Mouse (Mus musculus): ENCODE data around the gene Nr5a2.

Nr5a2 gene

GRCm38 (mm10) chr1:136960428-136961012 is at the start of gene Nr5a2:
Nr5a2 (minus strand) TSS chr1:136960448.
- no peak for DNase-seq

DNA sequence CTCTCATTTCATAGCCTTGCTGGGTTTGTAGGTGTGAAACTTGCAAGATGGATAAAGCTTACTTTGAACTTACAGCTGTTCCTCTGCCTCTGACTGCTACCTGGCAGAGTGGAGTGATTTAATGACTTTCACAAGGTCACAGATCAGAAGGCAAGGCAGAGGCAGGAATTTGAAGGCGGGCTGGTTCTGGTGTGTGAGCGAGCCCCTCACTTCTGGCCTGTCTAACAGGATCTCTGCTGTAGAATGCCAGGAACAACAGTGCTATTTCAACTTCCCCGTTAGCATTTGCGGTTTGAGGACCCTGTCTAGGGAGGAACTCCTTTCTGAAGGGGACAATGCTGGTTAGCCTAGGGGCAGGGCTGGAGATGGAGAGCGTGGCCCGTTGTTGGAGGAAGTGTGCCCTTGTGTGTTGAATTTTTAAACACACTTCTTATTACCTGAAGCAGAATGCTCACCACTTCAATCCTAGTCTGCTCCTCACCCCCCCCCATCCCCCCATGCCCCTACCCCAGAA is 48.5 kb upstream of the Nr5a2 start:
- DNase-seq: no peak

DNA sequence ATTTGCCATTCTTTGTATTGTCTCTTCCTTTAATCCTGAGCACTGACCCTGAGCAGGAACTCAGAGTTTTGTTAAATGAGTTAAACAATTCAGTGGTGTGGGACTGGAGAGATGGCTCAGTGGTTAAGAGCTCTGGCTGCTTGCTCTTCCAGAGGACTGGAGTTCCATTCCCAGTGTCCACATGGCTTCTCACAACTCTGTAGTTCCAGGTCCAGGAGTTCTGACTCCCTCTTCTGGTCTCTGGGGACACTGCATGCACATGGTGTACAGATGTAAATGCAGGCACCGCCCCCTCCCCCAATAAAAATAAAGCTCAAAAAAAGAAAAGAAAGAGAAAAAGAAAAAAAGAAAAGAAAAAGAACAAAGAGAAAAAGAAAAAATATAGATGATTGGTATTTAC is 43.6 kb upstream of the Nr5a2 start:
- no peak for DNase-seq

DNA sequence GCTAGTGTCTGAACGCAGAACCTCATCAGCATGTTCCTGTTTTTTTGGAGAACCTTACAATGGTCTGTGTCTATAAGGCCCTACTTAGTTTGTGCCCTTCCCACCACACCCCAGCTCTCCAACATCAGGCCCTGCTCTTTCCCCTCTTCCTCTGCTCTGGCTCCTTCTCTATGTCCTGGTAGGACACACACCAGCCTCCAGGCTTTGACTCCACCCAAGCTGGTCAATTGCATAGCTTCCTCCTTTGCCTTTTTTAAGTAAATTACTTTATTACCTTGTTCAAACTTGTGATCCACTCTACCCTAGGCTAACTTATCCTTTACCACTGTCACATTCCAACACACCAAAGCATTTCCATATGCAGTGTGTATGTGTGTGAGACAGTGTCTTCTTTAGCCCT is 42.9 kb upstream of the Nr5a2 start:
- DNase-seq: no peak

DNA sequence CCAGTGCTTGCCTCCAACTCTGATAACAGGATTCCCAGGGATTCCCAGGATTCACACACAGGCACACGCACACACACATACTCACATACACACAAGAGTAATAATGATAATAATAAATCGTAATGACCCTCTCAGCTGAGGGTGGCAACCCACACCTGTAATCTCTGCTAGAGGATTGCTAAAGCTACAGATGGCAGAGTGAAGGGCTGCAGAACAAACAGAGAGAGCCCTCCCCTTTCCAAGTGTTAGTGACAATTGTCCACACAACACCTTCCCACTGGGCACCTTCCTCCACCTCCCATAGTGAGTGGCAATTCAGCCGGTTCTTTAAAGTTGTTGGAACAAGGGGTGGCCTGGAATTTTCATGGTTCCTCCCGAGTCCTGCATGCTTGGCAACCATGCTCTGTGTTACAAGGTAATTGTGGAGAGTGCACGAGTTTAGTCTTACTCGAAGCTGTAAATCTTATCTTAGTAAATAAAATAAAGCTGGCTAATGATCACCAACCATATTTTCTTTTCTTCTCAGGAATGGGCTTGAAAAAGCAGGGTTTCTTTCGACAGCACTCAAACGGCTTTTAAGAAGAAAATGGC is 31.6 kb upstream of the Nr5a2 start:
- no peak for DNase-seq

DNA sequence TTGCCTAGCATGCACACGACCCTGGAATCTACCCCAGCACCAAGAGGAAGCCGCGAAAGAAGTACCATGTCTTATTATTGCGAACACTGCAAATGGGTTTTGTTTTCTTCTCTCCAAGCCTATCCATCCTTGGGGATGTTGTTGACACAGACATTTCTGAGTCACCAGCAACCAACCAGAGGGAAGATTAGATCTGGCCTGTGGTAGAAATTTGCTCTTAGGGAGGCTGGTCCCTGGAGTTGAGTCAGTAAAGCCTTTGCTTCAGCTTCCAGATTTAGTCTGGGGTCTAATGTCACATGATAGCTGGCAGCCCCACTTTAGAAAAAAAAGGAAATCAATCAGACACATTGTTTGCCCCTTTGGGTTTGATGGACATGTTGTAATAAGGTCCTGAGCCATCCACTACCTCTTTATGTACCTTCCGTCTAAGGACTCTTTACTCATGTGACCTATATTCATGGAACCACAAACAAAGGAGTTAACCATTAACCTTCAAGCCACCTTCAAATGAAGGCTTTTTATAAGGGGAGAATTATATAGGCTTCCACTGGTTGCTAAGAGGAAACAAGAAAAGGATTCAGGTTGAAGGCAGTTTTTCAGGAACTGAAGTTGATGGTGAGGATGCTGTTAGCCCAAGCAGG is 20.1 kb upstream of the Nr5a2 start:
- no peak for DNase-seq

DNA sequence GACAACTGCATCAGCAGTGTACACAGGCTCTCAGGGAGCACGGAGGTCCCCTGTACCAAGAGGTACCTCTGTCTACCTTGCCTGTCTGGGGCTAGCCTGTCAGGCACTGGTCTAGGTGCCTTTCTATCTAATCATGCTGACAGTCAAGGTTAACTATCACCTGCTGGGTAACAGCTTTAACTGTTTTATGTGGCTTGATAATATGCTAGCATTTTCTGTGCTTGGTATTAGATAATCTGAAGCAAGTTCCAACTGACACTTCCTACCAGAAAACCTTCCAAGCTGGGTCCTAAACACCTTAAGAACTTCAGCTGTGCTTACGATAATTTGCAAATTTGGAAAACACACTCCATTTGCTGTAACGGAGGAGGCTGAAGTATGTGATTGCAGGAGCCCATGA is 17.6 kb upstream of the Nr5a2 start:
- no peak for DNase-seq

DNA sequence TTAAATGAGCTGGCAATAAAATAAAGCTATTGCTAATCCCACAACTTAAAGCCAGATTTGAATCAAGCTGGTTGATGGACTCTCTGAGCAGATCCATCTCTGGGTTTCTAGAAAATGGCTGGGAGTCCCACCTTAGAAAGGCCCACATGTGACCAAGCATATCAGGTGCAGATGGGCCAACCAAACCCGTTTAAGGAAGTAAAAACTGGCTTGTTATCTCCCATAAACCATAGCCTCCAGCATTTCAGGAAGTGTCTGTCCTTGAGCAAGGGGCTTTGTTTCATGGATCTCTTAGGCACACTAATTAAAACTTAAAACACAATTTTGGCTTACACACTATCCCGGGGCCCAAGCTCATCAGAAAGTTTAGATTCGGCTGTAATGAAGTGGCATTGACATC is 13.8 kb upstream of the Nr5a2 start:
- no peak for DNase-seq

DNA sequence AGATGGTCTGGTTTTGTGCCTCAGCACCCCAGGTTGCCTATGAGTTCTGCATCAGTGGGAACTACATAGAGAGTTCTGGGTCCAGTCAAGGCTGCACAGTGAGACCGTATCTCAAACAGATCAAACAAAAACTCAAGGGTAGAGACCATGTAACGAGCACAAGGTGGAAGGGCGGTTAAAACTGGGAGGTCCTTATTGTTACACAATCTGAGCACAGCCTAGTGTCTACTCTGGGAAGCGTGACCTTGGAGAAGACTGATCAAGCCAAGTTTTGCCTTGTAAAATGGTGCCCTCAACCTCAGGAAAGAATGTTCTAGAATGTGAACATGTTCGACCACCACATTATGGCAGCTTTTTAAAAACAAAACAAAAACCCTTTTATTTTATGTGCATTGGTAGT is 12.8 kb upstream of the Nr5a2 start:
- DNase-seq: no peak

DNA sequence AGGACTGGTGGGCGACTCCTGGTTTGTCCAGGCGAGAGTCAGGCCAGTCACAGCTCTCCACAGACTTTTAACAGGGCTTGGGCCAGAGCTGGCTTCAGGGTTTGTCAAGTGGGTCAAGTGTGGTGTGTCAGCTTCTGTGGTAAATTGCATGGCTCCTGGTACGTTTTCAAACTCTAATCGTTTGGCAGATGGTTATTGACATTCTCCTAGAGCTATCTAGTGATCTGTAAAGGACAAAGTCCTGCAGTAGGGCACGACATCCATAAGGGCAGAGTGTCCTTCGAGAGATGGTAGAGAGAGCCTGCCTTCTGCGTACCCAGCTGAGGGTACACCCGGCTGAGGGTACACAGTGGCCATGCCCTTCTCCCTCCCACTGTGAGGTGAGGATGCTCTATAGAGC is 10.7 kb upstream of the Nr5a2 start:
- no peak for DNase-seq

- DNase-seq: no peak
Observed at GRCm38 (mm10) chr1:136966728-136967386, 6.6 kb upstream of the Nr5a2 start.

DNA sequence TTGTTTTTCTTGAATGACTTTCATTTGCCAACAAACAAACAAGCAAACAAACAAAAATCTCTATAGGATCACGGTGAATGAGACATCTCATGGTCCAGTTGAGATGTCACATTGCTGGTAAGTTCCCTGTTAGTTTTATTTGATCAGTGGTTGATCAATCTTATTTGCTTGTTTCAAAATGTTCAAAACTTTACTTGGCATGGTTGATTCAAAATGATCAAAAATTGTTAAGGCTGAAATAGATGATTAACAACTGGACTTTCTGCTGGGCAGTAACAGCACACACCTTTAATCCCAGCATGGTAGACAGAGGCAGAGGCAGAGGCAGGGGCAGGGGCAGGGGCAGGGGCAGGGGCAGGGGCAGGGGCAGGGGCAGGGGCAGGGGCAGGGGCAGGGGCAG is 757 bp downstream of the Nr5a2 start:
- DNase-seq: no peak

DNA sequence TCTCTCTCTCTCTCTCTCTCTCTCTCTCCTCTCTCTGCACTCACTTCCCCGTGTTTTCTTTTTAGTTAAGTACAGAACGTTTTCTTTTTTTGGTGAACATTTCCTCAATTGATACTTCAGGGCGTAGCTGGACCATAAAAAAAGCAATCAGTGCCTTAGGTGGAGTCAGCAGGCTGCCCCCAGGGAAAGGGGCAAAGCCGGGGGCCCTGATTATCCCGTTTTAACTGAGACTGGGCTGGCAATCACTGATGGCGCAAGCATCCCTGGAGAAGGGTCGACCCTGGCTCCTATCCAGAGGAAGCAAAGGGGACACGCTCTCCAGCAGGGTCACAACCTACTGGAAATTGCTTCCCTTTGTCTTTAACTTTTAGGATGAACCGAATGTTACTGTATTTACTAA is 1.6 kb downstream of the Nr5a2 start:
- DNase-seq: no peak

DNA sequence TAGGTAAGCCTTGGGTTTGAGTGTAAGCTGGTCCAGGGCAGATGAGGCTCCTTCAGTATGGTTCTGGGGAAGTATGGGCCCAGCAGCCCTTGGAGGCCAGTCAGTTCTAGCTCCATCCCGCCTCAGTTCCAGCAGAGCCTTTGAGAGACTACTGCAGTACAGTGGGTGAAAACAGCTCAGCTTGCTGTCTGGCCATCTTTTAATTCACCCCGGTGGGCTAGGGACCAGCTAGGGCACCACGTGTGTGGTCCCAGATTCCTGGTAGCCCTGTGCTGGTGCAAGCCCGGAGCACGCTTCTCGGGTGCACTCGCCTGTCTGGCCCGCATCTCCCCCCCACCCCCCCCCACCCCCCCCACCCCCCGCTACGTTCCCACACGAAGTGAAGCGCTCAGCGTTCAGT is 2.1 kb downstream of the Nr5a2 start:
- no peak for DNase-seq

GRCm38 (mm10) chr1:136957696-136958095 is 2.6 kb downstream of the Nr5a2 start:
- no peak for DNase-seq

GRCm38 (mm10) chr1:136954108-136954494 is 6.1 kb downstream of the Nr5a2 start:
- no peak for DNase-seq

GRCm38 (mm10) chr1:136953444-136954107 is 6.7 kb downstream of the Nr5a2 start:
- no peak for DNase-seq

- DNase-seq: no peak
Observed at GRCm38 (mm10) chr1:136952609-136953311, 7.5 kb downstream of the Nr5a2 start.

DNA sequence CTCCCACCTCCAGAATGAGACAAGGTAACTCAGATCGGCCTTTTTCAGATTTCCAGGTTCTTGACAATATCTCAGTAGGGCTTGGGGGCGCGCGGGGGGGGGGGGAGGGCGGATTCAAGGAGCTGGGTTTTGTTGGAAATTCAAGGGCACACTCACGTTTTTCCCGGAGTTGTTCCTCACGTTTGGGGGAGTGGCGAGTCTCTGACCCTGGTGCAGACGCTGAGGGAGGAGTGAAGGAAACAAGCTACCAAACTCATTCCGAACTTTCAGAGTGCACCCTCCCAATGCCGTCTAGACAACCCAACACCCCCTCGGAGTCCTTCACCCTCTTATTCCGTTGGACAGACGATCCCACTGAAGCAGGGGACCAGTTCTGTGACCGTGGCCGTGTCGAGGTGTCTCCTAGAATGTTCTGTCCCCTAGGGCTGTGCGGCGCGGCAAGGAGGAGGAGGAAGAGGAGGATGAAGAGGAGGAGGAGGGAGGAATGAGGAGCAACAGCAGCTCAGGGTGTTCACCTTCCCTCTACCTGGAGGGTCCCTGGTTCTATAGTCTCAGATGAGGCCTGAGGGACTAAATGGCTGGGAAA is 8.2 kb downstream of the Nr5a2 start:
- no peak for DNase-seq

- DNase-seq: no peak
Observed at GRCm38 (mm10) chr1:136951155-136951650, 9.0 kb downstream of the Nr5a2 start.

DNA sequence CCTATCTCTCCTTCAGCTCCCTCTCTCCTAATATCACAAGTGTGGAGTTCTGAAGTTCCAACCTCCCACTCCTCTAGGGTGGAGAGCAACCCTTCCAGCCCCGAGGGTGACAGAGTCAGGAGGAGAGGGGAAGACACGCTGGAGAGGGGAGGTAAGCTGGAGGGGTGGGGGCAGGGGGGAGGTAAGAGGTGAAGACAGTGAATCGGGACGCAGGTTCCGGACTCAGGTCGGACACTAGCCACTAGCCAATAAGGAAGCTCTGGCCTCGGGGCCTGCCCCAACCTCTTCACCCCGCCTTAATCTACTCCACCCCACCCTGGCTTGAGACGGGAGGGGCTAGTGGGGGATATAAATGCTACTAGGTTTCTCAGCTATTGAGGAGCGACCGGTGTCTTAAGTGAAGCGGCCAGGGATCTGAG is 10.9 kb downstream of the Nr5a2 start:
- no peak for DNase-seq
